Mouse (Mus musculus): ENCODE data around the gene Maip1.

DNA sequence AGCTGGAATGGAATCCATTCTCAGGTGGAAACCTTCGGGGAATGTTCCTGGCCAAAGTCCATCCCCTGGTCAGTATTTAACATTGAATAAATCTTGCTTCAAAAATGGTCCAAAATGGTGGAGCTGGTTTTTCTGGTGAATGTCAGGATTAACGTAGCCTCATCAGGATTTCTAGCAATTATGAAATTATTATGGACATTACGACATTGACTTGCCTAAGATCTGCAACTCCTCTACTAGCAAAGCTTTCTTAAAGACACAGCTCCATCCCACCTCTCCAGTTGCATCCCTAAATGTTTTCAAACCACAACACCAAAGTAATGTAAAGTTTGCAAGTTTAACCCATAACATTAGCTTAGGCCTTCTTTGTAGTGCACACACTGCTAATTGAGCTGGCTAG lies 38.7 kb upstream of the Maip1 start:
- TF ChIP-seq EP300 (IDR thresholded peaks at IDR 0.05; ENCODE audit: insufficient read depth, low read depth, low read length) (no peak), CTCF (IDR thresholded peaks at IDR 0.05) (no peak)

Data from heart, adult 2 months (tissue).